Mouse (Mus musculus): ENCODE results near the gene Rhoh.

Gene Rhoh

DNA sequence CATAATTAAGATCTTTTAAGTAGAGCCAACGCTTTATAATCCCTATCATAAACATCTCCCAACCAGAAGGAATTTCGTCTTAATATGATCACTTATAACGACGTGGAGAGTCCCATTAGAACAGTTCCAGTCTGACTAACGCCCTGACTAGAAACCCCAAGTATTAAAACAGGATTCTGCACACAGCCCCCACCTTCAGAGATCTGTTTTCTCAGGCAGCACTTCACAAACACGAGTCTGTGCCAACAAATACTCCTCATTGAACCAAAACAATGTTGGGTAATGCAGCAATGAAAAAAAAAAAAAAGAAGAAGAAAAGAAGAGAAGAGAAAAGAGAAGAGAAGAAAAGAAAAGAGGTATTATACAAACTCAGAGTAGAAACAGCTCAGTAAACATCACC, 1.6 kb upstream of the Rhoh start:
- no peak for DNase-seq (ENCODE audit: inconsistent age in 2 of 2, low spot score in 1 of 2)

DNA sequence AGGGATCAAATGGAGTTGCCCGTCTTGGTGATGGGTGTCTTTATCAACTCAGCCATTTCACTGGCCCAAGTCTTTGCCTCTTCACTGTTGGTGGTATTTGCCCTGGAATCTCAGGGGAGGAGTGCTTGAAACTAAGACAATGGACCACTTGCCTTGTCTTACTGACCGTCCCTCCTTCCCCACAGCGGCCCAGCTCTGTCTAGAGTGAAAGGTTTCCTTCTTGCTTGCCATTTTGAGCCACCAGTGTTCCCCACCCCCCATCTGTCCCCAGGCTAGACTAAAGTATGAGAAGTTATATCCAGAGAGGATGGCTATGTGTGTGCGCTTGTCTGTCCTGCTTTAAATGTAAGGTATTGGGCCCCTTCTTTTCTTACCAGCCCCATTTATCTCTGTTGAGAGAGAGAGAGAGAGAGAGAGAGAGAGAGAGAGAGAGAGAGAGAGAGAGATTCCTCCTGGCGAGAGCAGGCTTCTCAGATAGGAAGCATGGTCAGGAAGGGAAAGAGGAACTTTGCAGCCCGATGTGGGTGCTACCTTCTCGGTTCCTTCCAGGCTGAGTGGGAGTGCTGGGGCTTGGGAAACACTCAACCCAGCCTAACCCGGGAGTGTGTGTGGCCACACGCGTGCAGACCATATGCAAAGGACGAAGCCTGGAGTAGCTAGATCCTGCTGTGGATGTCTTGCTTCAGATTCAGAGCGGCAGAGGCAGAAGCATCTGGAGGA, 572 bp upstream of the Rhoh start:
- no peak for DNase-seq (ENCODE audit: inconsistent age in 2 of 2, low spot score in 1 of 2)

GRCm38 (mm10) chr5:65862217-65862927, 1.4 kb downstream of the Rhoh start:
- no peak for DNase-seq (ENCODE audit: inconsistent age in 2 of 2, low spot score in 1 of 2)

- peak; percentile 23 to 47 for DNase-seq (ENCODE audit: inconsistent age in 2 of 2, low spot score in 1 of 2)
Observed at GRCm38 (mm10) chr5:65863349-65863749, 2.3 kb downstream of the Rhoh start.

- no peak for DNase-seq (ENCODE audit: inconsistent age in 2 of 2, low spot score in 1 of 2)
Observed at GRCm38 (mm10) chr5:65864486-65864885, 3.5 kb downstream of the Rhoh start.

DNA sequence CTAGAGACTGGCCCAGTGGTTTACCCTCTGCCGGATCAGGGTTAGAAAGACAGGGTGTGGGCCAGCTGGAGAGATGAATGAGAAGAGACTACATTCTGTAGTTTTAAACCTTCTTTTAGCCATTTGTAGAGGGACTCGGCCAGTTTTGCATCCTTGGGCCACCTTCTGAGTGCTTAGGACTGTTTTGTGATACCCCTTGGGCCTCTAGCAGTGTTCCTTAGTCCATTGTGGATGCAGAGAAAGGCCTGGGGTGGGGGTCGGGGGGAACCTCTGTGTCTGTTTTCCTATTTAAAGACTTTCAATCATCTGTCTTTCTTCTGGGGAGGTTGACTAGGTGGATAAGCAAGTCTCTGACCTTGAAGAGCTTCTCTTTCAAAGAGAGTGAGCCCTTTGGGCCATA, 3.9 kb downstream of the Rhoh start:
- DNase-seq (ENCODE audit: inconsistent age in 2 of 2, low spot score in 1 of 2) = no peak

- DNase-seq (ENCODE audit: inconsistent age in 2 of 2, low spot score in 1 of 2) = no peak
Observed at GRCm38 (mm10) chr5:65866591-65866990, 5.6 kb downstream of the Rhoh start.

- no peak for DNase-seq (ENCODE audit: inconsistent age in 2 of 2, low spot score in 1 of 2)
Observed at GRCm38 (mm10) chr5:65867380-65868116, 6.5 kb downstream of the Rhoh start.

DNA sequence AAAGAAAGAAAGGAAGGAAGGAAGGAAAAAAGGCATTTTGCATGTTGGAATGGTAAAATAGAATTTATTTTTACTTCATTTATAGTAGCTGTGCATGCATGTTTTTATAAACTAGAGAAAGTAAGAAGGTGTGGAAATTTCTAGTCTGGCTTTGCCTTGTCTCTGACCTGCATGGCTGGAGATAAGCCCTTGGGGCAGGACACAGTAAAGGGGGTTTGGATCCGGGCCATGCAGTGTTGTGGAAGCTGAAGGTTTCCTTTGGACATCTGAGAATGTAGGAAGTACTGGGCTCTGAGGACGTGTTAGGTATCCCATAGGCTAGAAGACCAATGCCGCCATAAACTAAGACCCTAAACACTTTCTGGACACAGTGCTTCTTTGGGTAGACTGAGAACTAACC, 7.4 kb downstream of the Rhoh start:
- no peak for DNase-seq (ENCODE audit: inconsistent age in 2 of 2, low spot score in 1 of 2)

- no peak for DNase-seq (ENCODE audit: inconsistent age in 2 of 2, low spot score in 1 of 2)
Observed at GRCm38 (mm10) chr5:65869660-65870059, 8.6 kb downstream of the Rhoh start.

DNA sequence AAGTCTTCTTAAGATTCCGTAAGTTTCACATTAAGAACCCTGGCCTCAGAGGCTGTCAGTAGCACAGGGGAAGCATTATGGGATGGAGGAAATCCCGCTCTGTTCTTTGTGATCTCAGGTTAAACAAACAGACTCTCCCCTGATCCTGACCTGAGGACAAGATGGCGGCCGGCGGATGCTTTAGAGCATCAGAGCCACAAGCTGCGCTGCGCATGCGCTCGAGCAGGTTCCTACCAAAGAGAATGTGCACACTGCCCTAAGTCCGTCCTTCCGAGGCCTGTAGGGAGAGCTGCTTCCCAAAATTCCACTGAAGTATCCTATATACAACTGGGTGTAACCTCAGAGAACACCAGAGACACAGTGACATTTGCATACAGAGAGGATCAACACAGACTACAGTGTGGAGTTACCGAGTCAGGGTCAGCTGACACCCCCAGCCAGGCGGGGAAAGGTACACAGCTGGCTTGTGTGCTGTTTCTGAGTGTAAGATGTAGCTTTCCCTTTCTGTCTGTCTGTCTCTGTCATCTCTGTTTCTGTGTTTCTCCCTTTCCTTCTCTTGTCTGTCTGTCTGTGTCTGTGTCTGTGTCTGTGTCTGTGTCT, 10.4 kb downstream of the Rhoh start:
- no peak for DNase-seq (ENCODE audit: inconsistent age in 2 of 2, low spot score in 1 of 2)

DNA sequence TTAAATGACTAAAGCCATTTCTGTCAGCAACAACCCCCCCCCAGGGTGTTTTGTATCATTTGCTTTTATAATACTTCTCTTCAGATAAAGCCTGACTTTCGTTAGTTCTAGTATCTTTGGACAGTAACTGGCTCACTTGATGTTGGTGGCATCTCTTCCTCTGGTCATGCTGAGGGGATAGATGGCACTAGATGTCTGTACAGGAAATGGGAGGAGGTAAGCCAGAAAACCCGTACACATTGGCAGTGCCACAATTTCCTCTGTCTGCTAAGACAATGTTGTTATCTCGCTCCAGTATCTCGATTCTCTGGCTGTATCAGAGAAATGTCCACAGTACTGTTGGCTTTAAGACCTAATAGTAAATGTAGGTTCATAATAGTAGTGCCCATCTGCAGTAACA, 12.2 kb downstream of the Rhoh start:
- DNase-seq (ENCODE audit: inconsistent age in 2 of 2, low spot score in 1 of 2) = no peak

- DNase-seq (ENCODE audit: inconsistent age in 2 of 2, low spot score in 1 of 2) = no peak
Observed at GRCm38 (mm10) chr5:65875269-65875668, 14.3 kb downstream of the Rhoh start.

DNA sequence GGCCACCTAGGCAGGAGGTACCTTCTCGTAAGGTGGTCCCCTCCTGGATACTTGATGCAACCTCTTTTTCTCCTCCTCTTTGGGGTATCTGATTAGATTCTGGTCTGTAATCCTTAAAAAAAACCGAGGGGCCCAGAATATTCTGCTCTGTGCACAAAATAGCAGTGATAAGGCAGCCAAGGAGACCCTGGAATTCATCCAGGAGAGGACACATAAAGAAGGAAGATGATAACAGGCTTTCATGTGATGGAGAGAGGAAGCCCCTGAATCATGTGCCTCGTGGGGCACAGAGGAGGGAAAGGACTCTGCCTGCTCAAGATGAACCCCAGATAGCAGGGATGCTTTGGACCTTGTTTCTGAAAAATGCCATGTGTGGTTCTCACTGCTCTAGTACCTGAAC, 17.4 kb downstream of the Rhoh start:
- DNase-seq (ENCODE audit: inconsistent age in 2 of 2, low spot score in 1 of 2) = no peak

DNA sequence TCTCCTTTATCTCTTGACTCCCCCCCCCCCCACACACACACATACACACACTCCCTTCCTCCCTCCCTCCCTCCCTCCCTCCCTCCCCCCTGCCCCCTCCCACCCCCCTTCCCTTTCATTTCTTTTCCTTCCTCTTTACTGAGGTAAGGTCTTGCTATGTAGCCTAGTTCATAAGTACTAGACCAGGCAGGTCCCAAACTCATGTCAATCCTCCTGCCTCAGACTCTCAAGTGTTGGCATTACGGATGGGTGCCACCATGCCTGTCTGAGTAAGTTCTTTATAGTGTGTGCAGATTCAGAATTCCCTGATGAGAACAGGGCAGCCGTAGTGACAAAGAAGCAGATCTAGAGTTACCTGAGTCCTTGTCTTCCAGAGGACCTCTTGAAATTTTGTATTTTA, 20.2 kb downstream of the Rhoh start:
- DNase-seq (ENCODE audit: inconsistent age in 2 of 2, low spot score in 1 of 2) = no peak

DNA sequence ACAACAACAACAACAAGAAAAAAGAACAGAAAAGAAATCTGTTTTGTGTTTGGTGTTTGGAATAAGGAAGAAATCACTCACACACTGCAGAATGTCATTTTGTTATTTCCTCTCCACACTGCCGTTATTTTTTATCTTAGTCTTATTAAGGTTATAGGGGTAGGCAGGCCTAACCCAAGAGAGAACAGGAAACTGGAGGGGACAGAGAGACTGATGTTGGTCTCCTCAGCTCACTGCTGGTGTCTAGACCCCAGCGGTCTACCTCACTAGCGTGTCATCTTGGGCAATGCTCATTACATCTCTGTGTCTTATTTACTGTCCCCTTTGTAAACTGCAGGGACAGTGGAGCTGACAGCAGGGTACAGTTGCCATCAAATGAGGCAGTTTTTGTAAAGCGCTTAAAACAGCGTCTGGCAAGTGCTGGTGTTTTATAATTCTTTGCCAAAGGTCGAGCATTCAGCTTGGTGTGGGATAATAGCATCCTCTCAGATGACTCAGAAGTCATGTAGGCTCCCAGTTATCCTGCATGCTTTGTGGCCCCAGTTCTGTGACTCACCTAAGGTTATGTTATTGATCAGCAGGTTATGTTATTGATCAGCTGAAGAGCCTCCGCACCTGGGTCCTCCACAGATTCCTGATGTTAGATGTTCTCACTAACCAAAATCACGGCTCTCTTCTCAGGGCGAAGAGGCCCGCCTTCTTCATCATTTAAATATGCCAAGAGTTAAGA, 21.6 kb downstream of the Rhoh start:
- no peak for DNase-seq (ENCODE audit: inconsistent age in 2 of 2, low spot score in 1 of 2)

GRCm38 (mm10) chr5:65883355-65883754, 22.3 kb downstream of the Rhoh start:
- DNase-seq (ENCODE audit: inconsistent age in 2 of 2, low spot score in 1 of 2) = no peak

GRCm38 (mm10) chr5:65885699-65886443, 24.9 kb downstream of the Rhoh start:
- DNase-seq (ENCODE audit: inconsistent age in 2 of 2, low spot score in 1 of 2) = no peak

DNA sequence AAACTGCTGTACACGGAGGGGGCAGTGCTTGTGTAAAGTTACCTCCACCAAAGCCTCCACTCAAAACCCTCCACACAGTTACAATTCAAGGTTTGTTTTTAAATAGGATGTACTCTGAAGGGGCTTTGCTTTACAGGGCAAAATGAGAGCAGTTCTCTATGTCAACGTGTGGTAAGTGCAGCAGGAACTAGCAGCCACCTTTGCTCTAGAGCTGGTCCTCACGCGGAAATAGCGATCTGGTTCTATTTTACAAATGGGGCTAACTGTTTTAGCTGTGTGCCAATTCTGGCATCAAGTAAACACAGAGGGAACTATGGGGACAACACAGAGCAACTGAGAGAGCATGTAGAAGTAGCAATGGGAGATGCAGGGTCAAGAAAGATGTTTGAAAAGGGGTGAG, 27.1 kb downstream of the Rhoh start:
- DNase-seq (ENCODE audit: inconsistent age in 2 of 2, low spot score in 1 of 2) = no peak

- no peak for DNase-seq (ENCODE audit: inconsistent age in 2 of 2, low spot score in 1 of 2)
Observed at GRCm38 (mm10) chr5:65888998-65889397, 28.0 kb downstream of the Rhoh start.

Data from adrenal gland, adult (tissue).